In genomic region chr11:60553091-60553490, GRCm38 (mm10) we compare ENCODE assay signal across 8 mouse cellular contexts.
"Had no signal": no experiment of that assay in that cellular context is flagged by ENCODE, and none has a peak within 500 bp of the region (broad histone marks: within the 10 kb centered on the region; RNA-seq: fewer than 3 reads in every experiment).

No protein-coding gene starts in this region.

- DNase-seq: liver, postnatal 0 days; lung, adult 2 months; lung, postnatal 14 days; lung, postnatal 36 days; right cerebral cortex, postnatal 14 days; thymus, adult 2 months; thymus, postnatal 25 days; thymus, postnatal 4 days had no signal
